ENCODE assay signal across 8 mouse cellular contexts in the genomic region with DNA sequence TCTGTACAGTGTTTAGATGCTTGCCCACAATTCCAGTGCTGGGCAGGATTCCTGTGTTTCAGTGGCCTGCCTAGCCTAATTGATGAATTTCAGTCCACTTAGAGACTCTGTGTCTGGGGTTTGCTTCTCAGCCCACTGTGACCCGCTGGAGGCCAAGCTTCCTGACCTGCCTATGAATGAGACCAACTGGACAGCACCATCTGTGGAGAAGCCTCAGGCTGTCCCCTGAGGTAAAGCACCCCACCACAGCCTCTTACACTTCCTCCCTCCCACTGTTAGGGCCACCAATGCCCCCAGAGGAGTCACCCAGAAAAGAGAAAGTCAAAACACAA. TPM values are rescaled to one million over a fixed set of nuclear protein-coding genes. Genes with fewer than 3 reads are reported as not detected.
A peak's percentile ranks its signal among the peaks of the same experiment; 100 is the strongest.
DNase-seq lines count a peak whose midpoint lies in the region; ATAC-seq and TF ChIP-seq lines count a peak whose summit lies in the region.

No protein-coding gene starts in this region.

- H3K4me2 ChIP-seq in limb, embryonic 14.5 days (replicated peaks; ENCODE audit: low read depth, low read length, severe bottlenecking) = peak overlapping the region; percentile 42
- H3K4me2 ChIP-seq in stomach, embryonic 15.5 days = peak overlapping the region; percentile 67

- H3K36me3 ChIP-seq in erythroblast, embryonic 14.5 days (ENCODE audit: control insufficient read depth) = peaks cover 11% of the 10 kb centered on the region
- H3K36me3 ChIP-seq in limb, embryonic 14.5 days (ENCODE audit: control insufficient read depth, insufficient read depth, low read length) = no peaks in the 10 kb centered on the region
- H3K36me3 ChIP-seq in stomach, embryonic 15.5 days = no peaks in the 10 kb centered on the region

- DNase-seq in right cerebral cortex, postnatal 10 days (ENCODE audit: low spot score in 2 of 2) = peak; percentile 34 to 43
- no peak for DNase-seq in right cerebral cortex, postnatal 25 days
- no peak for DNase-seq in limb, embryonic 14.5 days (ENCODE audit: low spot score)
- DNase-seq in urinary bladder, postnatal 14 days (ENCODE audit: low spot score) = no peak
- no peak for DNase-seq in adrenal gland, adult 18-20 months (ENCODE audit: low spot score in 2 of 2)

- peaks cover 70% of the 10 kb centered on the region for H3K4me1 ChIP-seq in erythroblast, embryonic 14.5 days (ENCODE audit: control insufficient read depth)
- 0 out of 2 replicates have a peak, but pooled peaks cover 5% of the 10 kb centered on the region for H3K4me1 ChIP-seq in limb, embryonic 14.5 days (ENCODE audit: control insufficient read depth, insufficient read depth, low read length)
- peaks cover 11% of the 10 kb centered on the region for H3K4me1 ChIP-seq in stomach, embryonic 15.5 days

- peak overlapping the region; percentile 58 for H3K27ac ChIP-seq in limb, embryonic 14.5 days (replicated peaks; ENCODE audit: low read depth, low read length)
- peak overlapping the region; percentile 70 for H3K27ac ChIP-seq in stomach, embryonic 15.5 days

- H3K4me3 ChIP-seq in erythroblast, embryonic 14.5 days (replicated peaks) = peak overlapping the region; percentile 65
- peak overlapping the region; percentile 25 for H3K4me3 ChIP-seq in limb, embryonic 14.5 days (replicated peaks; ENCODE audit: low read length)
- peak overlapping the region; percentile 32 for H3K4me3 ChIP-seq in stomach, embryonic 15.5 days (replicated peaks)

- no peaks in the 10 kb centered on the region; the same call in 1 of the 2 replicates for H3K27me3 ChIP-seq in erythroblast, embryonic 14.5 days (ENCODE audit: control insufficient read depth)
- no peaks in the 10 kb centered on the region for H3K27me3 ChIP-seq in limb, embryonic 14.5 days (ENCODE audit: control insufficient read depth, insufficient read depth, low read length)
- H3K27me3 ChIP-seq in stomach, embryonic 15.5 days (replicated peaks) = no peaks in the 10 kb centered on the region

- ATAC-seq in erythroblast, adult 5-6 weeks (replicated peaks; ENCODE audit: low FRiP score, poor library complexity, severe bottlenecking) = no peak
- ATAC-seq in limb, embryonic 14.5 days (ENCODE audit: low FRiP score, low read depth) = peak; percentile 12; the same call in 1 of the 2 replicates
- peak; percentile 3; the same call in 1 of the 2 replicates for ATAC-seq in stomach, embryonic 15.5 days (ENCODE audit: insufficient read depth, low FRiP score, low read depth)

- peak overlapping the region; percentile 34; the same call in 1 of the 2 replicates for H3K9ac ChIP-seq in limb, embryonic 14.5 days (ENCODE audit: low read depth, low read length, severe bottlenecking)
- no peak overlapping the region for H3K9ac ChIP-seq in stomach, embryonic 15.5 days

- TF ChIP-seq POLR2A in limb, embryonic 14.5 days (IDR thresholded peaks at IDR 0.05; ENCODE audit: borderline replicate concordance, extremely low read depth, insufficient read depth, insufficient read length) = no peak

- WGBS in limb, embryonic 14.5 days = 29% methylated on average over 1 of the region's 1 CpGs
- 8% methylated on average over 1 of the region's 1 CpGs for WGBS in stomach, embryonic 15.5 days

- peaks cover 18% of the 10 kb centered on the region for H3K9me3 ChIP-seq in erythroblast, embryonic 14.5 days (ENCODE audit: control insufficient read depth, low read length)
- no peaks in the 10 kb centered on the region for H3K9me3 ChIP-seq in limb, embryonic 14.5 days (ENCODE audit: control insufficient read depth, low read length)
- no peaks in the 10 kb centered on the region for H3K9me3 ChIP-seq in stomach, embryonic 15.5 days

RNA-seq across cellular contexts. Expression of a gene that starts 54.8 kb away (rescaled TPM):
- not detected in 2 replicates for polyA plus RNA-seq in erythroblast, embryonic 14.5 days (2012)
- not detected in 2 replicates for total RNA-seq in erythroblast, adult 5-6 weeks (2015; ENCODE audit: low replicate concordance)
- total RNA-seq in erythroblast, adult 5-6 weeks (2017; ENCODE audit: low replicate concordance) = not detected in 2 replicates
- 0.50 and 0.59 TPM in 2 replicates for polyA plus RNA-seq in limb, embryonic 14.5 days (2012; rRNA removed)
- polyA plus RNA-seq in limb, embryonic 14.5 days (2014; fragmentation: Nextera tagmentation; extraction: Ambion mirVana) = 0.22 and 0.74 TPM in 2 replicates
- 0.48 and 0.50 TPM in 2 replicates for polyA plus RNA-seq in stomach, embryonic 15.5 days (2015; fragmentation: Nextera tagmentation; extraction: Ambion mirVana)
- 1 to 10 TPM in 1 of 2 experiments, under 1 TPM in 1; 0.66 to 1.1 TPM for total RNA-seq in adrenal gland, adult 18-20 months (2021)

RNA-seq across cellular contexts. Expression of a gene that starts 55.1 kb away (rescaled TPM):
- polyA plus RNA-seq in erythroblast, embryonic 14.5 days (2012) = 2.1 and 2.3 TPM in 2 replicates
- total RNA-seq in erythroblast, adult 5-6 weeks (2015; ENCODE audit: low replicate concordance) = 6.3 and 13.1 TPM in 2 replicates
- 5.2 and 5.4 TPM in 2 replicates for total RNA-seq in erythroblast, adult 5-6 weeks (2017; ENCODE audit: low replicate concordance)
- 32.5 and 36.2 TPM in 2 replicates for polyA plus RNA-seq in limb, embryonic 14.5 days (2012; rRNA removed)
- 57.2 and 57.4 TPM in 2 replicates for polyA plus RNA-seq in limb, embryonic 14.5 days (2014; fragmentation: Nextera tagmentation; extraction: Ambion mirVana)
- polyA plus RNA-seq in stomach, embryonic 15.5 days (2015; fragmentation: Nextera tagmentation; extraction: Ambion mirVana) = 43.4 and 50.8 TPM in 2 replicates
- total RNA-seq in adrenal gland, adult 18-20 months (2021) = 10 to 100 TPM; 26.0 to 29.9 TPM

Comparison
In these comparisons a context has a peak if more than half of its experiments do, and no peak if none do; other contexts are left out.
1. DNase-seq: peak in right cerebral cortex, postnatal 10 days (2 of 2); none in right cerebral cortex, postnatal 25 days (single experiment), limb, embryonic 14.5 days (single experiment), urinary bladder, postnatal 14 days (single experiment) and adrenal gland, adult 18-20 months (0 of 2).
2. RNA of a gene that starts 55.1 kb away (polyA plus RNA-seq): 32.5 to 57.4 TPM in limb, embryonic 14.5 days and 43.4 to 50.8 TPM in stomach, embryonic 15.5 days; 2.1 to 2.3 TPM in erythroblast, embryonic 14.5 days; every median in the first group is over 10 times any median in the second.
3. Peak in every context shown above with its lines, with median percentiles within 50 percentile points of each other: H3K4me3 ChIP-seq.